Mouse (Mus musculus): ENCODE results near the gene Rnf227.

GRCm38 (mm10) chr11:69356544-69356943, 16.3 kb downstream of the Rnf227 start:
- TF ChIP-seq CTCF (IDR thresholded peaks at IDR 0.05; ENCODE audit: borderline replicate concordance, insufficient read depth, low read depth, low read length) (no peak), POLR2A (IDR thresholded peaks at IDR 0.05; ENCODE audit: borderline replicate concordance, insufficient read depth, low read length) (no peak)

Data from cerebellum, adult 2 months (tissue).